Mouse (Mus musculus) small intestine, adult 2 months (tissue): ENCODE measurements around the gene Pctp.

ENCODE experiments used
- CTCF ChIP-seq: fragments of 200-500 bp; IDR thresholded peaks from 2 replicates; pipeline ENCODE4 v1.5.1; 2012; ENCODE audit warnings: low read depth, mild to moderate bottlenecking, control low read depth, inconsistent platforms, low read length, moderate library complexity, mixed read lengths; ENCODE audit not compliant: insufficient replicate concordance, insufficient read length; ENCODE audit errors: extremely low read depth
- POLR2A ChIP-seq: fragments of 200-500 bp; IDR thresholded peaks from 2 replicates; pipeline ENCODE4 v1.6.1; 2012; ENCODE audit warnings: low read depth, mild to moderate bottlenecking, control low read depth, inconsistent platforms, low read length, moderate library complexity

DNA sequence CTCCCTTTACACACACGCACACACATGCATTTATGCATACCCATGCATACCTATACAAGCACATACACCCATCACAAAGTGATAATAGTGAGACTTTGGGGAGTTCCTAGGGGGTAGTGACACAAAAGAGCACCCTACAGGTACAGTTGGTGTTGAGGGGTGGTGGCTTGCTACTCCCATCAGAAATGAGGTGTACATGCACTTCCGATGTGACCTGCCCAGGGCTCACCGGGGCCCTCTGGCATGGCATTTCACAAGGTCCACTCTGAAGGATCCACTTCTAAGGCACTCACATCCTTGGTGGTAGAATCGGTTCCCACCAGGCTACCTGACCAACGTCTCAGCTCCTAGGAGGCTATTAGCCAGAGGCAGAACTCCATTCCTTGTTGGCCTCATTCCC is 26.3 kb downstream of the Pctp start:
- TF ChIP-seq CTCF (no peak), POLR2A (no peak)
